Mouse (Mus musculus) fibroblast of lung, adult 2 months (primary cell): Measurements from ENCODE around the gene Tlr2.
"Not testable (repeated sequence)": the region's sequence is repeated elsewhere in the genome, so short reads cannot be mapped to it uniquely, and the experiment has no call there.

ENCODE experiments used
- DNase-seq: peaks from one replicate; pipeline ENCODE4 v3.0.0-alpha.2; 2011; ENCODE audit warnings: low read depth

The Tlr2 gene

DNA sequence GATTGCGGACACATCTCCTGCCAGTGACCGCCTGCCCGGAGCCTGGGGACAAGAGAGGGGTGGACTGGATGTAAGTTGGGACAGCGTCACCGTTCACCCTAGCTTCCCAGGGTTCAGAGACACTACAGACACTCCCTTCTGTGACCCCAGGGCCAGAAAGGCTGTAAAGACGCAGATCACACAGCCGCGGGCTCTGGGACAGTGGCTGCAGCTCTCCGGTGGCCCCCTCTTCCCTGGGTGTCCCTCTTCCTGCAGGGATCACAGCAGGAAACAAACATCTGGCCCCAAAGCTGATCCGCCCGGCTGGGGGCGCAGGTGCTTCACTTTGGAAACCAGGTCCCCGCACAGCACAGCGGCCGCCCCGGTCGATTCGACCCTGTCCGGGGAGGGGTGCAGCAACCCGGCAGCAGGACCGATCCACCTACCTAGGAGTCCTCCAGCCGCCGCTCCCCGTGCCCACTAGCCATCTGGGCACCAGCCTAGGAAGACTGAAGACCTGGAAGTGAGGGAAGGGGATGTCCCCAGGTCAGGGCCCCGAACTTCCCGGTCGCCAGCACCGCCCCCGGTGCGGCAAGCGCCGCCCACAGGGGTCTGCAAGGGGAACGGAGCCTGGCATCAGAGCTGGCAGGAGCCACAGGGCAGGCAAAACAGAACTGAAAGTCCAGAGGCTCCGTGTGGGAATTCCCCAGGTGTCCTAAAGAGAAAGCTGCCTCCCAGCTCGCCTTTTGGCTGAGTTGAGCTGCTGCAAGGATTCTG, at the start of gene Tlr2:
Gene Tlr2 (minus strand): TSS at position 673 of the 756 bp plus-strand sequence.
- peak; percentile 53 for DNase-seq

- DNase-seq = peak; percentile 53
Observed at GRCm38 (mm10) chr3:83885163-83885562, 43.6 kb upstream of the Tlr2 start.

GRCm38 (mm10) chr3:83879261-83880050, 37.9 kb upstream of the Tlr2 start:
- DNase-seq = not testable (repeated sequence)

GRCm38 (mm10) chr3:83878801-83879200, 37.2 kb upstream of the Tlr2 start:
- no peak for DNase-seq

DNA sequence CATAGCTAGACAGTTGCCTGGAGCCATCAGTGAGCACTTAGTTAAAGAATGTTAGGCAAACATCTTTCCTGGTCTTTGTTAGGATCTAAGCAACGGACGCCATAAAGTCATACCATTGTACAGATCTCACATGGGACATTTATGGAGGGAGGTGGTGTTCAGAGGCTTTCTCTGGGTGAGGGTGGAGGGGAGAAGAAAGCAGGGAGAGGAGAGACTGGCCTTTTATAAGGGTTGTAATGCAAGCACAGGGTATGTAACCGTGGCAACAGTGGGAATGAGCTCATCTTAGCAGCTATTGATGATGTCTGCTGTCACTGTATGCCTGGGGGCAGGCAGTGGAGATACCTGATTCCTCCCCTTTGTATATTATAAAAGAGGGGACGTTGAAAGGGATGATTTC, 34.7 kb upstream of the Tlr2 start:
- no peak for DNase-seq

GRCm38 (mm10) chr3:83875078-83875477, 33.5 kb upstream of the Tlr2 start:
- not testable (repeated sequence) for DNase-seq

- not testable (repeated sequence) for DNase-seq
Observed at GRCm38 (mm10) chr3:83872853-83873252, 31.3 kb upstream of the Tlr2 start.

DNA sequence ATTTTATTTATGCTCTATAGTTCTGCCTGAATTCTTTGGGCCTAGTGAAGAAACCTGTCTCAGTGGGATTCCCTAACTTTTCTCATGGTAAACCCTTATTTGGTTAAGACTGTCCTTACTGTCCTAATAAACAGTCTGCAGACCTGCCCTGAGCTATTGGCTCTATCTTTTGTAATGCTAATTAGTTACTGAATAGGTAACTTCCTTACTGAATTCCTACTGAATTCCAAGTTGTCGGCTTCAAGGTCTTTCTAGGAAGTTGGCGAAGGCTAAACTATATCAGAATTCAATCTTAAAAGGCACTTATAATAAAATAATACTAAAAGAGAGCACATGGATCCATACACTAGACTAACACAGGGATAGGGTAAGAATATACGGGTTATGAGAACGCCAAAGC, 30.4 kb upstream of the Tlr2 start:
- DNase-seq = not testable (repeated sequence)

GRCm38 (mm10) chr3:83871559-83871958, 30.0 kb upstream of the Tlr2 start:
- not testable (repeated sequence) for DNase-seq

GRCm38 (mm10) chr3:83869776-83870175, 28.2 kb upstream of the Tlr2 start:
- DNase-seq = no peak

DNA sequence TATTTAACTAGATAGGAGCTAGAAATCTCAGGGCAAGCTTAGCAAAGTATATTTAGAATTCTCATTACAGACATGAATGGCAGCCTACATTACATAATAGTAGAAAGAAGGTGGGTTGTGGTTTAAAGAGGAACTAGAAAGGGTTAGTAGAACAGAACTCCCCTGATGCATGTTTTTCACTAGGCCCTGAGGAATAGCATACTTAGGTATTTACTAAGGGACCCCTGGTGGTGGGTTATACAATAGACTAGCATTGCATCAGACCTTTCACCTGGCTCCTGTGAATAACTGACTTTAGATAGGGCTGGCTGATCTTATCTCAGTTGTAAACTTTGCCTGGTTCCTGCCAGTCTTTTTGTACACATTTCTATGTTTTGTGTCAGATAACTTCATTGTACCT, 25.5 kb upstream of the Tlr2 start:
- not testable (repeated sequence) for DNase-seq

DNA sequence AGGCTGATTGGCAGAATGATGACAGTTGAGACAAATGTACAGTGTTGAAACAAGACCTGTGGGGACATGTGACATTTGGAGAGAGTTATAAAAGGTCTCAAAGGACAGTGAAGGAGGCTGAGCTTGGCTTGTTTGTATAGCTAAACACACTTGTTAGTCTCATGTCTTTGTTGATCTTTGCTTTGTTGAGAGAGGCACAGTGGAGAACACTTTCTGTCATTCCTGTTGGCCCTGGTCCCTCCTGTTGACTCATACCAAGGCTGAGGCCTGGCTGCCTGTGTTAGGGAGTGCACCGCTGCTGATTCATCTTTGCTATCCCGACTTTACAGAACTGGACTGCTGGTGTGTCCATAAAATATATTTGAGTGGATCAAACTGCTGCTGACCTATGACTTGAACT, 23.6 kb upstream of the Tlr2 start:
- peak; percentile 78 for DNase-seq

- no peak for DNase-seq
Observed at GRCm38 (mm10) chr3:83864064-83864548, 22.5 kb upstream of the Tlr2 start.

DNA sequence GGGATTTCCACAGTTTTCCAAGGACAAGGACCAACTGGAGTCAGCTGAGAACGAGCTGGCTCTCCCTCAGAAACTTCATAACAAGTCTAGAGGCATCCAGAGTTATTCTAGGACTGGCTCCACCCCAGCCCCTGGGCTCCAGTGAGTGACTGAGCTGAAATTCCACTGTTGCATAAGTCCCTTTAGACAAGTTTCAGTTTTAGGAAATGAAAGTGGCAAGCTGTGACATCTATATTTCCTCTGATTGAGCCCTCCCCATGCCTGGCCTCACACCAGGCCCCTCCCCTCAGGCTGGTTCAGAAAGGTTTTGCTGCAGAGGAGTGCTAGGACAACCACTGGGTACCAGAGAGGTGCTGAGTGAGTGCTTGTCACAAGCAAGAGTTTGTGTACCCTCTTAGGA, 21.4 kb upstream of the Tlr2 start:
- peak; percentile 89 for DNase-seq

GRCm38 (mm10) chr3:83859595-83859994, 18.0 kb upstream of the Tlr2 start:
- DNase-seq = peak; percentile 31

DNA sequence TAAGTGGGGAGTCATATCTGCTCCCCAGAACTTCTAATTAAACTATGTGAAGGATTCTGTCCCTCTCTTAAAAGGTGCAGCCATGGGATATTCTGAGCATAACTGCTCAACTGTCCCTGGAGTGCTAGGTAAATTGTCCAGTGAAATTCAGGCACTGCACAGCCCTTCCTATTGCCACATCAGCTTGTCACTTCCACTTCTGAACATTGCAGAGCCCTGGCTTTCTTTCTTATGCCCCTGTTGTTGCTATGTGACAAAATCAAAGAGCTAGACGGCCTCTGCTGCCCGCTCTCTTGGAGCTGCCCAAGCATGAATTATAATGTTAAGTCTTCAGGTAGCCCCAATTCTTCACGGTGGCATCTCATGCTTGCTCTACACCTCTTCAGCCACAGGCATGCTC, 17.5 kb upstream of the Tlr2 start:
- DNase-seq = no peak

GRCm38 (mm10) chr3:83857621-83858020, 16.1 kb upstream of the Tlr2 start:
- DNase-seq = no peak

DNA sequence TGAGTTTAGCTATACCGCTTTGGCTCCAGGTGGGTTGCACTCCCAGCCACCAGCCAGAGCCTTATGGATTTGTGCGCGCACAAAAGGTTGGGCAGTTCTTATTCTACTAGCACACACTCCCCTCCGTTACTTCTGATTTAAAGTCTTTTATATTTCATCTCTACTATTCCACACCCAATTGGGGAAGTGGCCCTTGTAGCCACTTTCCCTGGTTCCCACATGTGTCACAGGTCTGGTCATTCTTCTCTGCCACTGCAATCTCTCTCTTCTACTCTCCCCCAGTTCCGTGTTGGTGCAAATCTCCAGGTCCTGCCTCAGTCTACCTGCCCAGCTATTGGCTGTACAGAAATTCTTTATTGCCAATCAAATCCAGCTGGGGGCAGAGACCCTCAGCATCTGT, 14.1 kb upstream of the Tlr2 start:
- DNase-seq = no peak

DNA sequence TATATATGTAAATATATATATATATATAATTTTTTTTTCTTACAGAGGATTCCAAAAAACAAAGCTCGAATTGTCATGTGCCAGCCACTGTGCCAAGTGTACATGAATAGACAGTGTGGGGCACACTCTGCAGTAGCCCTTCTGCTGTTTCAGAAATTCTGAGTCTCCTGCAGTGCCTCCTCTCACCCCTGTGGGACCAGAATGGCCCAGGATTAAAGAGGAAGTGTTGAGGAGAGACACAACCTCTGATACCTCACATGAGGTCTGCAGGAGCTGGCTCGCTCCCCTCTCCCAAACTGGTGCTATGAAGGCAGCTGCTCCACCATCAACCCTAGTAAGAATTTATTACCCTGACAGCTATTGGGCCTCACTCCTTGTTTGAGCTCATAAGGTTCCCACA, 7.8 kb upstream of the Tlr2 start:
- DNase-seq = no peak

GRCm38 (mm10) chr3:83844766-83845520, 3.4 kb upstream of the Tlr2 start:
- DNase-seq = peak; percentile 78

DNA sequence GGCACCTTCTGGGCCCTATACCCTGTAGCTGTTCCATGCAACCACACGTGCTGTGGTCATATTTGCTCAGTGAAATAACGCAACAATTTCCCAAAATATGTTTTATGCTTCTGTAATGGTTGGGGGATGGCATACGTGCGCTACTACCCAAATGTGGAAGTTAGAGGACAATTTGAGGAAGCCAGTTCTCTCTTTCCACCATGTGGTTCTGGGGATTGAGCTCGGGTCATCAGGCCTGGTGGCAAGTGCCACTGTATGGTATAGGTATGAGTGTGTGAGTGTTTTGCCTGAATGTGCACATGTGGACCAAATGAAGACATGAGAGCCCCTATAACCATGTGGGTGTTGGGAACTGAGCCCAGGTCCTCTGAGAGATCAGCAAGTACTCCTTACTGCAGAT, 2.1 kb downstream of the Tlr2 start:
- no peak for DNase-seq

GRCm38 (mm10) chr3:83836685-83837084, 4.9 kb downstream of the Tlr2 start:
- DNase-seq = no peak
